Mouse (Mus musculus) right cerebral cortex, adult 2 months (tissue): ENCODE data around the gene Sdc1.

Experiments
- DNase-seq, 2 experiments: peaks; one replicate each; pipeline ENCODE4 v3.0.0; 2021 to 2022; ENCODE audit warnings: low spot score in 2 of 2

The Sdc1 gene

DNA sequence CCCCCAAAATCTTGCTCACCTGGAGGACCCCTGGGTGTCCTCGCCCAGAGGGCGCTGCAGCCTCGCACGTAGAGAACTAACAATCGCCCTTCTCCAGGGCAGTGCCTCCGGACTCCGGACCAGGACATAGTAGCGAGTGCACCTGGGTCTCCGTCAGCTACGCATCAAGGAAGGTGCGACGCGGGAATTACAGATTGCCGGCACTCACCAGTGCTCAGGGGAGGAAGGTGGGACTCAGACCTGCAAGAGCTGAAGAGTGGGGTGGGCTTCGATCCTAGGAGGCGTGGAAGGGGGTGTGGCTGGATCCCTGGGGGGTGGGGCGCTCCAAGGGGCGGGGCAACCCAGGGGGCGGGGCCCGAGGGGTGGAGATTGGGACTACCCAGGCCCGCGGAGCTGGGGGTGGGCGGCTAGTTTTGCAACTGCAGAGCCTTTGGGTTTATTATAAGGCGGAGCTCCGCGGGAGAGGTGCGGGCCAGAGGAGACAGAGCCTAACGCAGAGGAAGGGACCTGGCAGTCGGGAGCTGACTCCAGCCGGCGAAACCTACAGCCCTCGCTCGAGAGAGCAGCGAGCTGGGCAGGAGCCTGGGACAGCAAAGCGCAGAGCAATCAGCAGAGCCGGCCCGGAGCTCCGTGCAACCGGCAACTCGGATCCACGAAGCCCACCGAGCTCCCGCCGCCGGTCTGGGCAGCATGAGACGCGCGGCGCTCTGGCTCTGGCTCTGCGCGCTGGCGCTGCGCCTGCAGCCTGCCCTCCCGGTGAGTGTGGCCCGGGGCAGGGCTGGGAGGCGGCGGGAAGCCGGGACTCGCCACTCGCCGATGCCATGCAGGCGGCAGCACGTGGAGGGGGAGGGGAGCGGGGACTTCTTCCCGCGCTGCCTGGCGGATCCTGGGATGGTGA, at the start of gene Sdc1:
TSS of gene Sdc1 (plus strand) at position 378 of the 898 bp plus-strand sequence.
- DNase-seq = peak; percentile 32 to 42

DNA sequence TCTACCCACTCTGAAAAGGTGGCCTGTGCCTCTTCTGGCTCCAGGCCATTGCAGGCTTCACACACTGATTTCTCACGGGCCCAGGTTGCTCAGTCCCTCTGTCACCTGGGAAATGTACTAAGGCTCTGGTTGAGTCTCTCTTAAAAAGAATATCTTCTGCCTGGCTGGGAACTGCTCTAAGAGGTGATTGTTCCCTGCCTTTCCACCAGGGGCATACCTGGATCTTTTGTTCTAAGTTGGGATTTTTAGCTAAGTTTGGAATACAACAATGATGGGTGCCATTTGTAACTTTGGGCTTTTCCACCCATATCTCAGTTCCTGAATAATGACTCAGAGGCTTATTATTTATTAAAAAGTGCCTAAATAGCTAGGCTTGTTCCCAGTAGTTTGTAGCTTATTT, 44.2 kb upstream of the Sdc1 start:
- no peak for DNase-seq

DNA sequence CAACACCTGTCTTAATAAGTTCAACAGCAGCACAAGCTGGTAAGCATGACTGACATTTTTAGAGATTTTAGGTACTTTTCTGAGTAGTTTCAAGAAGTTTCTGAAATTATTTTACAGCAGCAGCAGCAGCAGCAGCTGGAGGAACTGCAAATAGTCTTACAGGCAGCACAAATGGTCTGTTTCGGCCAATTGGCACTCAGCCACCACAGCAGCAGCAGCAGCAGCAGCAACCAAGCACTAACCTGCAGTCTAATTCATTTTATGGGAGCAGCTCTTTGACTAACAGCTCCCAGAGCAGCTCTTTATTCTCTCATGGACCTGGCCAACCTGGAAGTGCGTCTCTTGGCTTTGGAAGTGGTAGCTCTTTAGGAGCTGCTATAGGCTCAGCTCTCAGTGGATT, 42.4 kb upstream of the Sdc1 start:
- no peak for DNase-seq

DNA sequence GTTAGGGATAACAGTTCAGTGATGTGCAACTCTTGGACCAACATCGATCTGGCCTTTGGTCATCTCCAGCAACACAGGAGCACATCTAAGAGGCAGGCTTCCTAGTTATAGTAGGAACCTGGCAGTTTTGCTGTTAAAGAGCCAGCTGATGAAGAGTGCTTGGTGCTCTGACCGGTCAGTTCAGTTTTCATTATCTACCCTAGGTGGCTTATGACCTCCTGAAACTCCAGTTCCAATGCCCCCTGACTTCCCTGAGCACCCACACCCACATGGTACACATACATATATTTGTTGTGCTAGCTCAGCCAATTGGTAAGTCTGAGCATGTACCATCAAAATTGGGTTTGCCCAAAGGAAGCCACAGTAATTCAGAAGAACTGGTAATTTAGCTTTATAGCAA, 17.5 kb upstream of the Sdc1 start:
- DNase-seq = no peak

DNA sequence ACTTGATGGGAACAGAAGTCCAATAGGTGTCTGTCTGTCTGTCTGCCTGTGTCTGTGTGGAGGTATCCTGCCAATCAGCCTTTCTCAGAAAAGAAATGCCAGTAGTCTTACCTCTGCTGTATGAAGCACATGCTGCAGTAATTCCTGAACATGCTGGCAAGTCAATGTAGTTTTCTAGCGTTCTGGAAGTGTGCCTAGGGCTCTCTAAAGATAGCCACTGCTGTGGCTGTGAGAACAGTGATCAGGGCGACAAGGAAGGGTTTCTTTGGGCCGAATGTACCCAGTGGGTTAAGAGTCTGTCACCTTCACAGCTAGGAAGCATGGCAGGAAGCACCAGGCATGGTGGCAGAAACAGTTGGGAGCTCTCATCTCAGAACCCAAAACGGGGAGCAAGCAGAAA, 17.0 kb upstream of the Sdc1 start:
- DNase-seq = no peak

DNA sequence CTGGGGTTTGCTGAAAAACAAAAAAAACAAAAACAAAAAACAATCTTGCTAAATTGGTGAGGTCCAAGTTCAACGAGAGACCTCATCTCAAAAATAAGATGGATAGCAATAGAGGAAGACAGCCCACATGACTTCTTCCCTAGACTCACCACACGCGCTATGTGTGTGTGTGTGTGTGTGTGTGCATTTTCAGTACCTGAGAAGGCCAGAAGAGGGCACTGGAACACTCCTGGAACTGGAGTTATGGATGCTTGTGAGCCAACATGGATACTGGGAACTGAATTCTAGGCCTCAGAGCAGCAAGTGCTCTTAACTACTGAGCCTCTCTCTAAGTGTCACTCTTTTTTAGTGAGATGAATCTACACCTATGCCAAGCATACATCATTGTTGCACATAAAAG, 13.1 kb upstream of the Sdc1 start:
- DNase-seq = peak in 1 of 2 experiments; percentile 2

DNA sequence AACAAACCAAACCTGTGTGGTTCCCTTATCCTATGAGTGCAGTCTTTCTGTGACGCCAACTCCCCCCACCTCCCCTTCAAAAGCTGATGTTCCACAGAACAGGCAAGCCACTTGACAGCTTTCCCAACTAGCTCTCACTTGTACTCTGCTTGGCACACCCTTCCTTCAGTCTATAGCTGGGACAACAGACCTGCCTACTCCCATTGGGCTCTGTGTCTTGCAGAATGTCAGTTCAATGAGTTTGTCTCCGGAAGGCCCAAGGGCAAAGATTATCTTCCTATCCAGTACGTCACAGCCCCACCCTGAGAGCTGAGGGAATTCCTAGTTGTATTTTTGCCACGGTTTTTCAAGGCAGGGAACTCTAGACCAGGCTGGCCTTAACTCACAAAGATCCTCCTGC, 12.0 kb upstream of the Sdc1 start:
- no peak for DNase-seq

DNA sequence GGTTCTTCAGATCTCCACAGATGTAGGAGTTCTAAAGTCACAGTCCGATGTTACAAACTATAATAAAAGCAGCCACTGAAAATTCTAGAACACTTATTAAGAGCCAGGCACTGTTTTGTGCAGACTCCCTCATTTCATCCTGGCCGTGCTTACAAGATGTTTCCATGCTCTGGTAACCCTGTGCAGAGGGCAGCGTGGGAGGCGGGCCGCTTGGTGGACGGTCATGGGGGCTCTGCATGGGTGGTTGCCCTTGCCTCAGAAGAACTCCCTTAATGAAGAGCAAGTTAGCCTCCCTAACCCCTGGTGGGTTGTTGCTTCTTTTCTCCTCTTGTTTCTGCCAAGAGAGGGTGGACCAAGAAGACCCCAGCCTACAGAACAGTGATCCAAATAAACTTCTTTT, 11.3 kb upstream of the Sdc1 start:
- DNase-seq = no peak

DNA sequence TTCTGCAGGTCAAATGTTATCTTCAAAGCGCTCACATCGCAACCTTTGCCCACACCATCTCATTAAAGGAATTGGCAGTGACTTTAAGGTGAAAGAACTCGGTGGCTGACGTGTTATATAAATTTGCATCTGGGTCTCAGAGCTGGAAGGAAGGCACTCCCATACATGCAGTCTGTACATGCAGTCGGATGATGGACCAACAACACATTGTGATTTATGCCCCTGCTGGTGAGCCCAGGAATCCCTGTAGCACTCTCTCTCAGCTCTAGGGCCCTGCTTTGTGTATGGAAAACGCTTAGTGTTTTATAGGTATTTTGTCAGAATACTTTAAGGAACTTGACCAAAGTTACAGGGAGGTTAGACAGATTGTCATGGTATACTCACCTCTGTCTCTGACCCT, 10.6 kb upstream of the Sdc1 start:
- no peak for DNase-seq

DNA sequence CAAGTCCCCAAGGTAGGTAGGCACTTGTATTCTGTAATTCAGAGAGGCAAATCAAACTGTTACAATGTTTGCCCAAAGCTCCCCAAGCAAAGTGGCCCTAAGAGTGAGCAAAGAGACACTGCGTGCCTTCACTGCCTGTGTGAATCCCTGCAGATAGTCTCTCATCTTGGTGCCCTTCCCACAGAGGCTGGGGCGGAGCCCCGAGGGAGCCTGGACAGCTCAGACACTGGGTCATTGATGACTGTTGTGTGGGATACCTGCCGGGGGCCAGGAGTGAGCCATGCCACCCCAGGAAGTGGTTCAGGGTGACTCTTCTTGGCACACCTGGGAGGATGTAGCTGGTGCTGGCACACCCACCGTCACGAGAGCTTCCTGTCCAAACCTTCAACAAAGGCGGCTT, 10.1 kb upstream of the Sdc1 start:
- DNase-seq = no peak

DNA sequence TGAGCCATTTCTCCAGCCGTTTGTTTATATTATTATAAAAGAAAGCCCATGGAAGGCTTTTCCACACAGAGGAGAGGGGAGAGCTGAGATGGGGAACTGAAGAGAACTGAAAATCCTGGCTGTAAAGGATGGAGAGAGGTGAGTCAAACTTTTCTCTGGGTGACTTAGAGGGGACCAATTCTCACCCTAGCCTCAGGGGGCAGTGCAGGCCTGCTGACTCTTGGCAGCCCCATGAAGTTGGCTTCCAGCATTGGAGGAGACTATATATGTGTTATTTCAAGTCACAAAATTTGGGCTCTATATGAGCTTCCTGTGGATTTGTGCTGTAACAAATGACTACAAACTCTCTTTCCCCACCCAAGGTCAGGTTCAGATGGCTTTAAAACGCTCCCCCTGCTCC, 8.5 kb upstream of the Sdc1 start:
- no peak for DNase-seq

DNA sequence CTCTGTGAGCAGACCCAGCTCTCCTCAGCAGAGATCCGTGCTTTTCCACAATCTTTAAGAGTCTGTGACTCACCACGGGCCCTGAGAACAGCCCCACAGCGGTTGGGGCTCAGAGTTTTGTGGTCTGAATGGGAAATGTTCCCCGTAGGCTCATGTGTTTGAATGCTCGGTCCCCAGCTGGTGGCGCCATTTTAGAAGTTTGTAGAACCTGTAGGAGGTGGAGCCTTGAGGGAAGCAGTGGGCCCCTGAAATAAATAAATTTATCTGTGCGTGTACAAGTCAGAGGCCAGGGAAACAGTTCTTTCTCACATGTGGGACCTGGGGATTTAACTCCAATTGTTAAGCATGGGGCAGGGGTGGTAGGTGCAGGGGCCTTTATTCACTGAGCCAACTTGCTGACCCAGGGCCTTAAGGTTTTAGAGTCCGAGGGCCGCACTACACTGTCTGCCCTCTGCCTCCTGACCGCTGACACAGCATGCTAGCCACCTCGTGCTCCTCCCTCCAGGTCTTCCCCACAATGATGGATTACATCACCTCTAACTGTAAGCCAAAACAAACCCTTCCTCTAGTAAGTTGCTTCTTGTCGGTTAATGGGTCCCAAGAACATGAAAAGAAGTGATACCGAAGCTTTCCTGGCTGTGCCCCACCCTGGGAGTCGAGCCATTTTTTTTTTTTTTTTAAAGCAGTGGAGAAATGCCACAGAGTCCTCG, 6.7 kb upstream of the Sdc1 start:
- DNase-seq = no peak

DNA sequence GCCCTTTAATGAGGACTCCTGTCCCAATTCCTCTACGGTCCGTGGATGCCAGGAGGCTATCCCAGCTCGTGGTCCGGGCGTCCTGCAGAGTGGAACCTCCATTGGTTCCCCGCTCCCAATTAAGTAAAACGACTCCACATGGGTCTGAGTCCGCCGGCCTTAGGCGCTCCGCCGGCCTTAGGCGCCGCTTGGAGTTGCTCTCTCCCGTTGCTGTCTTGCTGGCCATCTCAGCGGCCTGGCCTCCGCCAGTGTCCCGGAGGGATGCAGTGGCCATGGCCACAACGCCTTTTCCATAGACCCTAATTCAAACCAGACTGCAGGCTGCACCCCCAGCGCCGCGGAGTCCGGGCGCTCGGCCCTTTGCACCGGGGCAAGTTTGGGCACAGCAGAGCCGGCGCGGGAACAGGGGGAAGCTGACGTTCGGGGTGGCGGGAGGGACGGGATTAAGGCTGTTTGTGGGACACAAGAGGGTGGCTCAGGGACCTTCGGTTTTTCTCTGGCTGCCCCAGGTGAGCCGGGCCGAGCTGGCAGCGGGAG, 789 bp downstream of the Sdc1 start:
- no peak for DNase-seq

DNA sequence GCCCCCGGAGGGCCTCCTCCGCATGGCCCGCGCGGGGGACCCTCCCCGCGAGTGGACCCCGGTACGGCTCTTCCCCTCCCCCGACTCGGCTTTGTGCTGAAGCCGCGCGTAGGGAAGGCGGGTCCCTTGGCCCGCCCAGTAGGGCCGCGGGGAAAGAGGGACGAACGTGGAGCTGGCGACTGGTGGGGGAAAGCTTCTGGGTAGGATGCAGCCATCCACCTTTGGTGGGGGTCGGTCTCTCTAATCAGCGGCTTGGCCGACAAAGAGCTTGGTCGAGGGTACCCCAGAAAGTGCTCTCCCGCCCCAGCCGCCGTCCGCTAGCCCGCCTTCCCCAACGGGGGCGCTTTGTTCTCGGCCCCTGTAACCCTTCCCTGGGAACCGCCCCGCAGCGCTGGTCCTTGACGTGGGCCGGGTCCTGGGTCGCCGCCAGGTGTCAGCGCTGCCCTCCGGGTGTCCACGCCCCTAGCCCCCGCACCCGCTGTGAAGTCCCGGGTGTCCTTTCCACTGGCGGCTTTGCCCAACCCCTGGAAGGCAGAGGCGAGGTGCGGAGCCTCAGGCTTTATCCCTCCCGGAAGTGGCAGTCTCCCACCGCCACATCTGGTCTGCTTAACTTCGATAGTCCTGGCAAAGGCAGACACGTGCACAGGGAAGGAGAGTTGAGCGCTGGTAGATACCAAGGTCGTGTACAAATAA, 1.5 kb downstream of the Sdc1 start:
- no peak for DNase-seq

DNA sequence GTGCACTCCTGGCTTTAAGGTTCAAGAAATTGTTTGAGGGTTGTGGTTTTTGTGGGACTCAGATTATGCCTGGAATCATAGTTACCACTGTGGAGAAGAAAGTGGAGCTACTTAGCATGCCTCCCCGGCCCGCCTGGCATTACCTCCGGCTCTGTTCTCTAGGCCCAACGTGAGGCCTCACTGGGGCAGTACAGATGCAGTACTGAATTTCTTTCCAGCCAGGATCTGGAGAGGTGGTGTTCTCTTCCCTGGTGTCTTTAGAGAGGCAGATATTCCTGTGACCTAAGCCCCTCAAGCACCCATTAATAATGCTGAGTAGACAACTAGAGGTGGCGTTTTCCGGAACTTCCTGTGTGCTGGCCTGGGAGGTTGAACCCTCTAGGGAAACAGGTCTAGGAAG, 2.2 kb downstream of the Sdc1 start:
- DNase-seq = no peak

DNA sequence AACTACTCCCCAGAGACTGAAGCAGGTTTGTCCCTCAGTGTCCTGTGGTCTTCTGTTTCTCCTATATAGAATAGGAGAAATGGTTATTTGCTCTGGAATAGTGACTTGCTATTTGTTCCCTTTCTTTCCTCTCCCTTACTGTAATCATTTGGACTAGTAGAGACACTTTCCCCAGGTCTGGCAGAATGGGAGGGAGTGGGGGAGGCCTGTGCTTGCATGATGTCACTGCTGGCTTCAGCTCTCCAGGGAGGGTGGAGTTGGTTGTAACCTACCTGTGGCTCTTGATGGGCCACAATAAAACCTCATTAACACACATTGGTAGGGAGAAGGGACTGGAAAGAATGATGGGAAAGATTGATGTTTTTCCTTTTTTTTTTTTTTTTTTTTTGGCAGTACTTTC, 3.1 kb downstream of the Sdc1 start:
- DNase-seq = no peak

DNA sequence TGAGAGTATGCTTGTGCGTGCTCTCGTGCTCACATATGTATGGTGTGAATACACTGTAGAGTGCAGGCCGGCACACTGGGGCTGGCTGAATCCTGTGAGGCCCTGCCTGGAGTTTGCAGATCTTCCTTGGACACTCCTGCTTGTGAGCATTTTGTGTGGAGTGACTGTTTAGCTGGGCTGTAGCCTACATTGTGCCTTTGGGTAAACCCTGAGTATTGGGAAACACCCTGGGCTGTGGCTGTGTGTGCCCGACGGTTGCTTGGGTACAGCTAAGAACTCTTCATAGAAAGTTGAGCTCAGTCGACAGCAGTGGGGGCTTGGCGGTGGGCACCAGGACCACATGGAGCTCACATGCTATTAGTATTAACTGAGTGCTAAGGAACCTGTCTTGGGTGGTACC, 5.1 kb downstream of the Sdc1 start:
- DNase-seq = no peak

DNA sequence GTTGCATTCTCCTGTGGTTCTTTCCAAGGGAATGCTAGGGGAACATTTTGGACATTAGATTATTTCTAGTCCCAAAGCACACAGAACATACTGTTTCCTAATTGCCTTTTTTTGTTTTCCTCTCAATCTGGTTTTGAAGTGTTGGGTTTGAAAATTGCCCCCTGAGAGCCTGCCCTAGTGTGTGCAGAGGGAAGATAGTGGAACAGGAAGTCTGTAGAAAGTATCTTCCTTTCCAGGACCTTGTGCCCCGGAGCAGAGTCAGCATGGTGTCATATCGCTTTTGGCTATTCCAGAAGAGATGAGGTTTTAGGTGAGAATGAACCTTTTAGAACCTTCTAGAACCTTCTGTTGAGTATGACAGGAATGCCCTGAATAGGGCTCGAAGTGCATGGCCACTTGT, 5.6 kb downstream of the Sdc1 start:
- no peak for DNase-seq

DNA sequence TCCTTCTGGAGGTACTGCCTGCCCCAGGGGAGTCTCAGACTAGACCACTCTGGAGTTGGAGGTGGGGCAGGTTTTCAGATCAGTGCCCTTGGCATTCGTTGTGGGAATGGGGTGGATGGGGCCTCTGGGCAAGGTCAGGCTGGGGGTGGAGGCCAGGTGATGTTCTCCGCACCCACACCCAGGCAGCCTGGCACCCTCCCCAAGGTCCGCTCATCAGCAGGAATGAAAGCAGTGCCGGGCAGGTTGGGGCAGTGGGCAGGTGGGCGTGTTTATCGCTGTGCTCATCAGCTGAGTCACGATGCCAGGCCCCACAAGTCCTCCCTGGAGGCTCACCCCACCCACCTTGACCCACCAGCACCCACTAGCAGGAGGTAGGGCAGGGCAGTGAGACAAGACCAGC, 7.0 kb downstream of the Sdc1 start:
- DNase-seq = no peak

DNA sequence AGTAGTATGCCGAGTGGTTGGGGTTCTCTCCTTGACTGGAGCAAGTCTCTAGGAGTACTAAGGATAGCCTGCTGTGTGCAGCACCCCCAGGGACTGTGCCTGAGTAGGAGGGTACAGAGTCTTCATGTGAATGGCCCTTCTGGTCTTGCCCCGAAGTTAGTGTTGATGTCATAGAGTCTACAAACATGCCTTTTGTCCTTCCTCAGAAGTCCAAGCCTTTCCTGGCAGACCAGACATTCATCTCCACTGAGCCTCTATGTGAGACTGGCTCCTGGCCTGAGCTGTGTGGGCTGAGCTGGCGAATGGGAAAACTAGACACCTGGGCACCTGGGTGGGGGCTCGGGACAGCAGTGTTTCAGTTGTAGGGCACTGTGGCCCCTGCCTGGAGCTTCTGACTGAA, 8.7 kb downstream of the Sdc1 start:
- no peak for DNase-seq

DNA sequence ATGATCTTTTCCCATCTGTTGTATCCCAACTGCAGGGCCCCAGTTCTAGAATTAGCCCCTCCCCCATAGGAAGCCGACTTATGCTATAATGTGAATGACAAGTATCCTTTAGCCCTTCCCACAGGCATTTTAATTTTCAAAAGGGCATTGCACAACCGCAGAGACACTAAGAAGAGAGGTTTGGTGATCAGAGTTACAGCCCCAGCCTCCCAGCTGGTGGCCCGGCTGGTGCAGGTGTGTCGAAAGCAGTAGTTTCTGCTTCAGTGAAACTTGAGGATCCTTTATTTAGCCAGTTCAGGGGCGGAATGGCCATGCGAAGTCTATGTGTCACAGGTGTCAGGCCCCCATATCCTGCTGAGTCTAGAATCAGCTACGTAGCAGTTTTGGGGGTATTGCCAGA, 10.0 kb downstream of the Sdc1 start:
- no peak for DNase-seq

DNA sequence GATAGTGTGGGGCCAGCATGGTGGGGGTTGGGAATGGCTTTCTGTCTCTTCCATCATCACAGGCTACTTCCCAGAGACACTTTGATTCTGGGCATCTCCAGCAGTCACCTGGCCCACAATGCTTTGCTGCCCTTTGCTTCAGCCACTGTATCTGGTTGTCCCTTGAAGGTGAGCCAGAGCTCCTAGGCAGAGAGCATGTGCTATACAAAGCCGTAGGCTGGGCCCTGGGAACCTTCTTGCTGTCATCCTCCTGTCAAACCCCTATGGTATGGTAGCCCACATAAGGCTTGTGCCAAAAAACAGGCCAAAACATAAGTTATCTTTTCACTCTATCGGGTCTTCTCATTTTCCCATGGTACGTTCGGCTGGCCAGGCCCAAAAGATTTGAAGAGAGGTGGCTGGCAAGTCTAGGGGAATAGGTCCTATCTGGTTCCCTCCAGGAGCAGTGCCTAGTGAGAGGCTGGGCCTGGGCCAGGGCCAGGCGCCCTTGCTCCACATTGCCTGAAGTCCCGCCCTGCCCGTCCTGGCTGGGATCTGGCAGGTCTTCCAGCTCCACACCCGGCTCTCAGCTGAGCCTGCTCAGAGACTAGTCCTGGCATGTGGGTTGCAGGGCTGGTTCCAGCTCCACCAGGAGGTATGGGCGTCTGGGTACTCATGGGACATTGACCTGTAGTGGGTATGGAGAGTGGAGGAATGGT, 10.7 kb downstream of the Sdc1 start:
- no peak for DNase-seq
